Mouse (Mus musculus): ENCODE results near the gene Slc17a9. TPM values are rescaled to one million over a fixed set of nuclear protein-coding genes. Genes with fewer than 3 reads are reported as not detected.

The Slc17a9 gene
- polyA plus RNA-seq, 1 experiment from 2014 or later, result 0.62 TPM

DNA sequence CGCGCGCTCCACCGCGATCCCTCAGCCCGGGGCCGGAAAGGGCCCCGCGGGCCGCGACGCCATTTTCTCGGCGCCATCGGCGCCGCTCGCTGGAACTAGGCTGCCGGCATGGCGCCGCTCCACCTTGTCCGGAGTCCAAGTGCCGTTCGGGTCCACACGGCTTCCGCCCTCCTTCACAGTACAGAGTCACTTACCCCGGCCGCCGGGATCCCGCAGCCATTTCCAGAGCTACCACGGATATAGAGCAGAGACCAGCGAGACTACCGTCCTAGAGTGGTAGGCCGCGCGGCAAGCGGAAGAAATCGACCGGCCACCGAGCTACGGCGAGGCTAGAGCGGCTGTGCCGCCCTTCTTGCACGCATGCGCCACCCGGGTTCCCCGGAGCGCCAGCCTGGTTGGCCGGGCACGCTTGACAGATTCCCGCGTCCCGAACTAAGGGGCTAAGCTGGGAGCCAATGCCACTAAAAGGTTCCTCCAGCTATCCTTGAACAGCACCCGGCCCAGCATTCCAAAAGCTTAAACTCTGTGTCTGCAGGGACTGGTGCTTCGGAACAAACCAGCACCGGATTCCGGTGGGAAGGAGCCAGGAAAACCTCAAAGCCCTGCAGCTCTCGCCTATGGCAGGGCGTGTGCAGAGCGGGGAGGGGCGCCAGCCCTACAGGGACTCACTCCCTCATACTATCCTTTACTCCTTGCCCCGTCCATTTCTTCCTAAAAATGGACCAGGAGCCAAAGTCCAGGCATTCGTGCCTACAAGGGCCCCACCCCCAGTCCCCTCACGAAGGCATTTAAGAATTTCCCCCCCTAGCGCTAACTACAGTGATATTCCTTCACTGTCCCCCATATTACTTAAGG, 23.1 kb upstream of the Slc17a9 start:
- Histone ChIP-seq H3K27me3 (no peaks in the 10 kb centered on the region), H3K4me2 (replicated peaks) (peak overlapping the region; percentile 98), H3K27ac (peak overlapping the region; percentile 92), H3K9me3 (no peaks in the 10 kb centered on the region), H3K4me3 (peak overlapping the region; percentile 92), H3K9ac (peak overlapping the region; percentile 98), H3K4me1 (peaks cover 38% of the 10 kb centered on the region), H3K36me3 (peaks cover 14% of the 10 kb centered on the region)
- peak; percentile 95 for ATAC-seq (ENCODE audit: low FRiP score, low read depth)
- under 1% methylated on average over 66 of the region's 66 CpGs for WGBS

DNA sequence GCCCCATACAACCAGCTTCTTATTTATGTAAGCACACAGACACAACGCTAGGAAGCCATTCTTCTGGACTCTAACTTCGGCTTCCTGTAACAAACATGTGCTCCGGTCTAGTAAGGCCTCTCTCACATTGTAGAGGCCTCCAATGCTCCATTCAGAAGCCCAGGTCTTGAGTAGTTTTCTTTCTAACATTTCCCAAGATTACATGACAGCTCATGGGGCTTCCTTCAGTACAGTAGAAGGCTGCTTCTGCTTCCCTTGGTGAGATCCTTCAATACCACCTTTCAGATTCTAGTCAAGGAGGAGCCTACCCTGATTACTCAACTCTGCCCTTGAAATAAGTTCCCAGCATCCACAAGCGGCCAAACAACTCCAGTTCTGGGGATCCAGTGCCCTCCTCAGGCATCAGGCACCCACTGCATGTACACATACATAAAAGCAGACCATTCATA, 22.3 kb upstream of the Slc17a9 start:
- no peak for ATAC-seq (ENCODE audit: low FRiP score, low read depth)
- 27% methylated on average over 4 of the region's 4 CpGs for WGBS

DNA sequence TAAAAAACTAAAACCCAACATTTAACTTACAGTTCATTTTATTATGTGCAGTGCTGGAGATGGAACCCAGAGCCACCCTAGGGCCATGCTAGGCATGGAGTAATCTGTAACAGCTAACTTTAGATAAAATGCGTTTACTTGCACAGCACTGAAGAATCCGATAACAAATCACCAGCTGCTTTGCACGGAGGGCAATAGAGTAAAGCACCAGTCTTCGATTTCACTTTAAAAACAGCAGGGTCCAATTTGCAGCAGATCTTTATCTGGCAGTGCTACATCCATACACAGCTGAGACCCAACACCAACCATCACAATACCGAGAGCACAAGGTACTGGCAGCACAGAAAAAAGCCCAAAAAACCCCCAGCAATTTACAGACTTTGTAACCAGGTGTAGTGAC, 21.9 kb upstream of the Slc17a9 start:
- Histone ChIP-seq H3K27me3 (no peaks in the 10 kb centered on the region), H3K4me1 (peaks cover 40% of the 10 kb centered on the region), H3K27ac (no peak overlapping the region), H3K4me2 (replicated peaks) (peak overlapping the region; percentile 98), H3K9ac (no peak overlapping the region), H3K4me3 (no peak overlapping the region), H3K36me3 (peaks cover 17% of the 10 kb centered on the region), H3K9me3 (no peaks in the 10 kb centered on the region)
- WGBS, result 77% methylated on average over 5 of the region's 5 CpGs
- no peak for ATAC-seq (ENCODE audit: low FRiP score, low read depth)

More for the DNA sequence above, 22.3 kb upstream of the Slc17a9 start:
- Histone ChIP-seq H3K4me2 (replicated peaks) (peak overlapping the region; percentile 98), H3K36me3 (peaks cover 17% of the 10 kb centered on the region), H3K9me3 (no peaks in the 10 kb centered on the region), H3K4me3 (peak overlapping the region; percentile 92), H3K4me1 (peaks cover 38% of the 10 kb centered on the region), H3K27ac (peak overlapping the region; percentile 92), H3K9ac (peak overlapping the region; percentile 98), H3K27me3 (no peaks in the 10 kb centered on the region)

DNA sequence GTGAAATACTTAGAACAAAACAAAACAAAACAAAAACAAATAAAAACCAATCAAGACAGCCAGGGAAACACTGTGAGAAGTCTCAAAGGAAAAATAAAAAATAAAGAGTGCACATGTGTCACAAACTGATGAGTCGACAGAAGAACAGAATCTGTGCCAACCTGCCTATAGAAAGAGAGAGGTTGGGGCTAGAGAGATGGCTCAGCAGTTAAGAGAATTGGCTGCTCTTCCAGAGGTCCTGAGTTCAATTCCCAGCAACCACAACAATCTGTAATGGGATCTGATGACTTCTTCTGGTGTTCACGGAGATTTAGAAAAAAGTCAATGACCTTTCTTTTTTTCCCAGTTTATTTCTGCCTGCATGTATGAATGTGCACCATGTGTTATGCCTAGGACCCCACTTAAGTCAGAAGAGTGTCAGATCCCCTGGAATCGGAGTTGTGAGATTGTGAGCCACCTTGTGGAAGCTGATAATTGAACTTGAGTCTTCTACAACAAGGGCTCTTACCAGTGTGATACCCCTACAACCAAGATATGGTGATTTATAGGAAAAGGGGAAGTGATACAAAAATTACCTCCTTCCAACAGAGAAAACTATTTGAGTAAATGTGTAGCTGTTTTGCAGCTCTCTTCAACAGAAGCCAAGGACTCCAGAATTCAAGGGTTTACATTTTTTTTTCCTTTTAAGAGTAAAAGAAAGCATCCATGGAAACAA, 21.3 kb upstream of the Slc17a9 start:
- H3K9me3 ChIP-seq, result no peaks in the 10 kb centered on the region
- H3K4me2 ChIP-seq (replicated peaks), result no peak overlapping the region
- H3K27me3 ChIP-seq, result no peaks in the 10 kb centered on the region
- H3K27ac ChIP-seq, result no peak overlapping the region
- 76% methylated on average over 3 of the region's 3 CpGs for WGBS
- H3K9ac ChIP-seq, result no peak overlapping the region
- no peak overlapping the region for H3K4me3 ChIP-seq
- H3K4me1 ChIP-seq, result peaks cover 46% of the 10 kb centered on the region
- H3K36me3 ChIP-seq, result peaks cover 17% of the 10 kb centered on the region
- ATAC-seq (ENCODE audit: low FRiP score, low read depth), result no peak

DNA sequence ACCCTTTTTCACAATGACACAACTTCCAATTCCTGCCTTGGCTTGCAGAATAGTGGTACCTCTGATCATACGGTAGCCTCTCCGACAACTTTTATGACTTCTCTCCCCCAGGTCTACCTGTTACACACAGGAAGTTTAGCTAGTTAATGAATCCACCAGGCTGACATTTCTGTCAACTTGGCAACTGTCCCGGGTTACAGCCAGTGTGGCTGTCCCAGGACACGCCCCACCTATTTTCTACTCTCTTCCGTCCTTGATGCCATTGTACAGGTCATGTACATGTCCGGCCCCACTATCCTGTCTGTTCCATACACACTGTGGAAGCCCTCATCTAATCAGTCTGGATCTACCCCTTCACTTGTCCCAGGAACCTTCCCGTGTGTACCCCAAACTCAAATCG, 20.5 kb upstream of the Slc17a9 start:
- Histone ChIP-seq H3K9ac (no peak overlapping the region), H3K9me3 (no peaks in the 10 kb centered on the region), H3K4me1 (peaks cover 42% of the 10 kb centered on the region), H3K27ac (no peak overlapping the region), H3K27me3 (no peaks in the 10 kb centered on the region), H3K36me3 (peaks cover 17% of the 10 kb centered on the region), H3K4me3 (no peak overlapping the region), H3K4me2 (replicated peaks) (no peak overlapping the region)
- ATAC-seq (ENCODE audit: low FRiP score, low read depth), result no peak
- WGBS, result 84% methylated on average over 8 of the region's 8 CpGs

DNA sequence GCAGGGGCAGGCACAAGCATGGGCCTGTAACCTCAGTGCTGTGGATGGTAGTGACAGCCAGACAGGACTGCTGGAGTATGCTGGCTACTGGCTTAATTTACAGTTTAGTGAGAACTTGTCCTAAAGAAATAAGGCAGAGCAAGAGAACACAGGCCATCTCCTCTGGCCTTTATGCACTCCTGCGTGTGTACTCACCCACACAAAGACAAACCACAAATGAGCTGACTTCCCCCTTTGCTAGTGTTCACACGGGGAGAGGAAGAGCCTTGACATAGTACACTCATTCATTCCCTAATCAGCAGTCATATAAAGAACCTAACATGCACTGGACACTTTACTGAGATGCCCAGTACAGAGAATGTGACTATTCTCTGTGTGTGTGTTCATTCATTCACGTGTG, 20.0 kb upstream of the Slc17a9 start:
- no peak for ATAC-seq (ENCODE audit: low FRiP score, low read depth)
- Histone ChIP-seq H3K4me3 (no peak overlapping the region), H3K4me2 (replicated peaks) (no peak overlapping the region), H3K27me3 (no peaks in the 10 kb centered on the region), H3K4me1 (peaks cover 37% of the 10 kb centered on the region), H3K9ac (no peak overlapping the region), H3K9me3 (no peaks in the 10 kb centered on the region), H3K36me3 (peaks cover 17% of the 10 kb centered on the region), H3K27ac (no peak overlapping the region)
- WGBS, result 76% methylated on average over 3 of the region's 3 CpGs

DNA sequence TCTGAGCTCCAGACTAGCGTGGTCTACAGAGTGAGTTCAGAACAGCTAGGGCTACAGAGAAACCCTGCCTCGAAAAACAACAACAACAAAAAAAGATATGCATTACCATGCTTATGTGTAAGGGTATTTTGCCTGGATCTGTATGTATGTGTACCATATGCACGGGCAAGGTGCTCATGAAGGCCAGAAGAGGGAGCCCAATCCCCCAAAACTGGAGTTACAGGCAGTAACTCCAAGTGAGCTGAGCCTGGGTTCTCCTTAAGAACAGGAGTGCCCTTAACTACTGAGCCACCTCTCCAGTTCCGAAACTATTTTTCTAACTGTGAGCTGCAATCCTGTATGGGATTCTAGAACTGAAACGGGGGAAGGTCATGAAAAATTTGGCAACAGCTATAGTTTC, 19.1 kb upstream of the Slc17a9 start:
- Histone ChIP-seq H3K9ac (no peak overlapping the region), H3K36me3 (peaks cover 17% of the 10 kb centered on the region), H3K27me3 (no peaks in the 10 kb centered on the region), H3K4me3 (no peak overlapping the region), H3K4me1 (peaks cover 30% of the 10 kb centered on the region), H3K9me3 (no peaks in the 10 kb centered on the region), H3K27ac (no peak overlapping the region), H3K4me2 (replicated peaks) (no peak overlapping the region)
- 93% methylated on average over 5 of the region's 5 CpGs for WGBS
- ATAC-seq (ENCODE audit: low FRiP score, low read depth), result no peak

DNA sequence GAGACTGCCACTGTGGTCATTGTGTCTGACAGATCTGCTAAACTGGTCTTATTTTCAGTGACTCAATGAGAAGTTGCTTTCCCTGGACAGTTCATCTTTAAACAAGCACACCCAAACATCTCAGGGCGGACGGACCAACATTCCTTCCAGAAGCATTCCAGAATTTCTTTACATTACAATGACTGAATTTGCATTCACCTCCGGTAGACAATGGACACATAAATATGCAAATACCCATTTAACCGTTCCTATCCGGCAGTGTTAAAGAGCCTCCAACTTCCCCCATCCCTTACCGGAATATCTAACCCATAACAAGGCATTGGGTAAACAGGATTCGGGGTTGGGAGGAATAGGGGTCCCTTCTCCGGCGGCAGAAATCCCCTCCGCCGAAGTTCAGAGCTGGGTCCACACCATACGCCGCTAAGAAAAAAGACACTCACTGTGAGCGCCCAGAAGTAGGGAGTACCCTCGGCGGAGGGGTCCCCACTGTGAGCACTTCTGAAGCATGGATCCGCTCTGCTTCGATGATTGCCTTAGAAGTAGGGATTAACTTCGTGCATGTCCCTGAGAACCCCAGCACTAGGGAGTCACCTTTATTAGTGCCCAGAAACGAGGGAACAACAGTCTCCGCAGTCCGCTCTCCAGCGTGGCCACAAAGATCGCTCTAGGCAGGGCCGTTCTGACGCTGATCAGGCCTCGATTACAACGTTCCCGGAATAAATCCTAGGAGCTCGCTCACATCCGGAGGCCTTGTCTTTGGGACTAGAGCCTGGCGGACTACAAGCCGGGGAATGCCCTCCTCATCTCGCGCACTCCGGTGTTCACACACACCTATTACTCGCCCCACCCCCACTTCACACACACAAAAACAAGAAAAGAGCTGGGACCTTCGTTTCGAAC, 15.8 kb upstream of the Slc17a9 start:
- WGBS, result under 1% methylated on average over 39 of the region's 39 CpGs
- Histone ChIP-seq H3K4me1 (peaks cover 25% of the 10 kb centered on the region), H3K9ac (peak overlapping the region; percentile 95), H3K4me3 (peak overlapping the region; percentile 98), H3K4me2 (replicated peaks) (peak overlapping the region; percentile 94), H3K27ac (peak overlapping the region; percentile 87), H3K36me3 (peaks cover 36% of the 10 kb centered on the region), H3K27me3 (no peaks in the 10 kb centered on the region), H3K9me3 (no peaks in the 10 kb centered on the region)
- ATAC-seq (ENCODE audit: low FRiP score, low read depth), result no peak

DNA sequence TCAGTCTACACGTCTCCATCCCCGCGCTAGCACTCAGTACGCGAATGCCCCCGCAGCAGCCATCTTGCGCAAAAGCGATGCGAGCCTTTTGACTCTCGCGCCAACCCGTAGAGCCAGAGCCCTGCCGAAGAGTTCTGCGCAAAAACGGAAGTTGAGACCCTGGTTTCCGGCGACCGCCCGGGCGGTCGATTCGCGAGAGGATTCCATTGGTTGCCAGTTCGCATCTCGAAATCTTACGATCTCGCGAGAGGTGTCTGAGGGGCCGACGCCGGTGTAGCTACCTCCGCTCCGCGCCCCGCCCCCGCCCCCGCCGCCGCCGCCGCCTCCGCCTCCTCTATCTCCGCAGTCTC, 15.2 kb upstream of the Slc17a9 start, which contains the start of the genes Dido1 and Gid8:
Dido1 (minus strand) TSS at position 77 of the 350 bp plus-strand sequence.
Gid8 (plus strand) TSS at position 195 of the 350 bp plus-strand sequence.
- H3K4me3 ChIP-seq, result peak within 1 kb of the TSS; percentile 98
- H3K27ac ChIP-seq, result peak within 1 kb of the TSS; percentile 87
- peak within 1 kb of the TSS; percentile 94 for H3K4me2 ChIP-seq (replicated peaks)
- no peaks in the 10 kb centered on the region for H3K27me3 ChIP-seq
- H3K9me3 ChIP-seq, result no peaks in the 10 kb centered on the region
- H3K36me3 ChIP-seq, result peaks cover 42% of the 10 kb centered on the region
- WGBS, result 0% methylated on average over 39 of the region's 43 CpGs
- ATAC-seq (ENCODE audit: low FRiP score, low read depth), result peak; percentile 96
- peaks cover 25% of the 10 kb centered on the region for H3K4me1 ChIP-seq
- peak within 1 kb of the TSS; percentile 99 for H3K9ac ChIP-seq

DNA sequence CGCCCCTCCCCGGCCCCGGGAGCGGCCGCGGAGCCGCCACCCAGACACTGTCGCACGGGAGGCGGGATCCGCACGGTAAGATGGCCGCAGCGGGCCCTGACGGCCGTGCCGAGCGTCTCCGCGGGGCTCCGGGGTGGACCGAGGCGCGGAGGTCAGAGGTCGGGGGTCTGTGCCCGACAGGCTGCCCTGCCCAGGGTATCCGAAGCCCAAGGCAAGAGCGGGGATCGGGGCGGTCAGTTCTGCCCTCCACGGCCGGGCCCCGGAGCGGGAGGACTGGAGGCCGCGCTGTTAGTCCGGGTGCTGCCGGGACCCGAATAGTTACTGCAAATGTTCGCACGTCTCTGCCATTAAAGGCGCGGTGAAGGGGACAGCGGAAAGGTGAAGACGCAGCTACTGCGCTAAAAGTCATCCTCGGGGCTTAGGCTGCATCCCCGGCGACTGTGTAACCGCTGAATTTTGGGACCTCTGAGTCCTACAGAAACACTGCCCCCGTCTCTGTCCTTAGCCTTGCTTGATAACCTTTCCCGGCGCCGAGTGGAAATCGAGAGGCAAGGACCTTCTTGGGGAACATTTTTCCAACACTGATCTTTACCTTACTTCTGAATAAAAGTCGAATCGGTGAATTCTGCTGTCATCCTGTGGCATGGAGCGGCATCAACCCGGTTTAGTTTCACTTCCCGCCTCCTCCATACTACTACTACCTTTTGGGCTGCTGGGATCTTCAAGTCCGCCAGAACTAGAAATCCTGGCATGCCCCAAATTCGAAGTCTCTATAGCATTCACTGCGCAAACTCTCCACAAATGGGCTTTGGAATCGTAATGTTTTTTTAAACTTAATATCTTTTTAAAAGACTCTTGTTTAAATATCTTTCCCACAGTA, 14.5 kb upstream of the Slc17a9 start:
- ATAC-seq (ENCODE audit: low FRiP score, low read depth), result no peak
- Histone ChIP-seq H3K36me3 (peaks cover 41% of the 10 kb centered on the region), H3K4me1 (peaks cover 25% of the 10 kb centered on the region), H3K9ac (peak overlapping the region; percentile 99), H3K27ac (peak overlapping the region; percentile 84), H3K9me3 (no peaks in the 10 kb centered on the region), H3K4me3 (peak overlapping the region; percentile 98), H3K27me3 (no peaks in the 10 kb centered on the region), H3K4me2 (replicated peaks) (peak overlapping the region; percentile 75)
- WGBS, result 2% methylated on average over 61 of the region's 64 CpGs

DNA sequence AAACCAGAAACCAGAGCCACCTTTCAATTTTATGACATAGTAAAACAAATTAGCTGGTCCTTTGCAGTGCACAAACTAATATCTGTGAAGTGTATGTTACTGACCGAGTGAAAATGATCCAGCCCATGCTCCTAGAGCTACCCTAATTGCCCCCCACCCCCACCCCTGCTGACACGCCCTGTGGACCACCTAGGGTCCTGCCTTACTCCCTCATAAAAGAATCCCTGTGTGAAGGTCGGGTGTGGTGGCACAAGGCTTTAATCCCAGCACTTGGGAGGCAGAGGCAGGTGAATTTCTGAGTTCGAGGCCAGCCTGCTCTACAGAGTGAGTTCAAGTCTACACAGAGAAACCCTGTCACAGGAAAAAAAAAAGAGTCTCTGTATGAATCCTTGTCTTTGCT, 13.5 kb upstream of the Slc17a9 start:
- Histone ChIP-seq H3K4me2 (replicated peaks) (peak overlapping the region; percentile 75), H3K27ac (no peak overlapping the region), H3K4me1 (peaks cover 25% of the 10 kb centered on the region), H3K36me3 (peaks cover 41% of the 10 kb centered on the region), H3K4me3 (peak overlapping the region; percentile 98), H3K9me3 (no peaks in the 10 kb centered on the region), H3K27me3 (no peaks in the 10 kb centered on the region), H3K9ac (peak overlapping the region; percentile 99)
- ATAC-seq (ENCODE audit: low FRiP score, low read depth), result no peak
- 40% methylated on average over 4 of the region's 4 CpGs for WGBS

Data from limb, embryonic 13.5 days (tissue).